Mouse (Mus musculus) stomach, embryonic 16.5 days (tissue): Measurements from ENCODE around the gene Ptpru. TPM values are rescaled to one million over a fixed set of nuclear protein-coding genes. Genes with fewer than 3 reads are reported as not detected.

Source experiments
- polyA plus RNA-seq: library from polyadenylated mRNA; unstranded; fragments of >200 nt; fragmentation: Nextera tagmentation; extraction: Ambion mirVana; gene quantifications from 2 replicates; pipeline ENCODE4 v1.2.1, GENCODE M21; 2015

The Ptpru gene
- polyA plus RNA-seq, 1 experiment from 2014 or later = 13.8 TPM

Other genes with a start within 250 kb of the Ptpru start
- gene Mecr, start 5.2 kb upstream of the Ptpru start, polyA plus RNA-seq = 56.1 and 57.0 TPM in 2 replicates
- gene Srsf4, start 35.3 kb upstream of the Ptpru start, polyA plus RNA-seq = 74.4 and 81.2 TPM in 2 replicates
- 0.22 and 0.41 TPM in 2 replicates for gene Tmem200b, start 83.5 kb upstream of the Ptpru start, polyA plus RNA-seq
- gene Gm10300, start 236.4 kb upstream of the Ptpru start, polyA plus RNA-seq = 0.05 TPM in 1 of 2 replicates, not detected in the other
- 55.7 and 60.0 TPM in 2 replicates for gene Epb41, start 237.0 kb upstream of the Ptpru start, polyA plus RNA-seq